Mouse (Mus musculus): Measurements from ENCODE around the gene Rps21. TPM values are rescaled to one million over a fixed set of nuclear protein-coding genes. Genes with fewer than 3 reads are reported as not detected.

The Rps21 gene
- total and polyA plus RNA-seq, 3 experiments: 653 to 2,791 (median 1,622) TPM

GRCm38 (mm10) chr2:180306009-180306408 lies 48.8 kb downstream of the Rps21 start:
- peaks cover 2% of the 10 kb centered on the region; the same call in 1 of the 2 replicates for H3K4me1 ChIP-seq (ENCODE audit: insufficient read depth, low read depth, low read length)
- DNase-seq (ENCODE audit: low spot score) (no peak), ATAC-seq (ENCODE audit: extremely low read depth, insufficient number of reproducible peaks, low FRiP score, poor library complexity, severe bottlenecking) (no peak)
- no peak for TF ChIP-seq TAL1 (conservative IDR thresholded peaks at IDR 0.05; ENCODE audit: low read depth, low read length)
- TF ChIP-seq GATA2 (IDR thresholded peaks at IDR 0.05; ENCODE audit: borderline replicate concordance, low read depth, low read length): no peak
- no peak for TF ChIP-seq GATA1 (IDR thresholded peaks at IDR 0.05; ENCODE audit: borderline replicate concordance, low read length)
- no peak for TF ChIP-seq POLR2AphosphoS5 (IDR thresholded peaks at IDR 0.05; ENCODE audit: insufficient replicate concordance, low read depth, low read length)
- no peak for TF ChIP-seq CTCF (IDR thresholded peaks at IDR 0.05; ENCODE audit: low read depth, low read length)
- H3K9me3 ChIP-seq (replicated peaks): no peaks in the 10 kb centered on the region
- H3K36me3 ChIP-seq (replicated peaks): no peaks in the 10 kb centered on the region
- peaks cover 5% of the 10 kb centered on the region; the same call in 1 of the 2 replicates for H3K27me3 ChIP-seq (ENCODE audit: insufficient read depth, low read length)
- no peak overlapping the region for H3K4me3 ChIP-seq (ENCODE audit: low read depth, low read length)

GRCm38 (mm10) chr2:180306423-180307168 lies 49.4 kb downstream of the Rps21 start:
- Histone ChIP-seq H3K4me1 (ENCODE audit: insufficient read depth, low read depth, low read length) (peaks cover 2% of the 10 kb centered on the region; the same call in 1 of the 2 replicates), H3K27me3 (ENCODE audit: insufficient read depth, low read length) (peaks cover 5% of the 10 kb centered on the region; the same call in 1 of the 2 replicates), H3K36me3 (replicated peaks) (no peaks in the 10 kb centered on the region), H3K4me3 (ENCODE audit: low read depth, low read length) (no peak overlapping the region), H3K9me3 (replicated peaks) (no peaks in the 10 kb centered on the region)
- TF ChIP-seq POLR2AphosphoS5 (IDR thresholded peaks at IDR 0.05; ENCODE audit: insufficient replicate concordance, low read depth, low read length) (no peak), GATA2 (IDR thresholded peaks at IDR 0.05; ENCODE audit: borderline replicate concordance, low read depth, low read length) (no peak), TAL1 (conservative IDR thresholded peaks at IDR 0.05; ENCODE audit: low read depth, low read length) (no peak), GATA1 (IDR thresholded peaks at IDR 0.05; ENCODE audit: borderline replicate concordance, low read length) (no peak), CTCF (IDR thresholded peaks at IDR 0.05; ENCODE audit: low read depth, low read length) (no peak)
- DNase-seq (ENCODE audit: low spot score): no peak
- no peak for ATAC-seq (ENCODE audit: extremely low read depth, insufficient number of reproducible peaks, low FRiP score, poor library complexity, severe bottlenecking)

- TF ChIP-seq GATA2 (IDR thresholded peaks at IDR 0.05; ENCODE audit: borderline replicate concordance, low read depth, low read length) (no peak), TAL1 (conservative IDR thresholded peaks at IDR 0.05; ENCODE audit: low read depth, low read length) (no peak), GATA1 (IDR thresholded peaks at IDR 0.05; ENCODE audit: borderline replicate concordance, low read length) (no peak), CTCF (IDR thresholded peaks at IDR 0.05; ENCODE audit: low read depth, low read length) (no peak), POLR2AphosphoS5 (IDR thresholded peaks at IDR 0.05; ENCODE audit: insufficient replicate concordance, low read depth, low read length) (no peak)
- ATAC-seq (ENCODE audit: extremely low read depth, insufficient number of reproducible peaks, low FRiP score, poor library complexity, severe bottlenecking) (no peak), DNase-seq (ENCODE audit: low spot score) (no peak)
- peaks cover 2% of the 10 kb centered on the region; the same call in 1 of the 2 replicates for H3K4me1 ChIP-seq (ENCODE audit: insufficient read depth, low read depth, low read length)
- H3K27me3 ChIP-seq (ENCODE audit: insufficient read depth, low read length): peaks cover 5% of the 10 kb centered on the region; the same call in 1 of the 2 replicates
- H3K36me3 ChIP-seq (replicated peaks): no peaks in the 10 kb centered on the region
- no peak overlapping the region for H3K4me3 ChIP-seq (ENCODE audit: low read depth, low read length)
- H3K9me3 ChIP-seq (replicated peaks): no peaks in the 10 kb centered on the region
Measured at GRCm38 (mm10) chr2:180307680-180308079, 50.5 kb downstream of the Rps21 start.

Other genes with a start within 250 kb of the Rps21 start
- gene Lsm14b, start 232.4 kb upstream of the Rps21 start, total RNA-seq (2014; fragmentation: Nextera tagmentation): 19.9 and 27.5 TPM in 2 replicates
- gene Lsm14b, start 232.4 kb upstream of the Rps21 start, total RNA-seq (2017): 39.2 and 41.1 TPM in 2 replicates
- gene Lsm14b, start 232.4 kb upstream of the Rps21 start, polyA plus RNA-seq (2012): 44.4 and 57.6 TPM in 2 replicates
- 144 and 148 TPM in 2 replicates for gene Psma7, start 214.9 kb upstream of the Rps21 start, total RNA-seq (2014; fragmentation: Nextera tagmentation)
- 305 TPM in 2 replicates for gene Psma7, start 214.9 kb upstream of the Rps21 start, total RNA-seq (2017)
- gene Psma7, start 214.9 kb upstream of the Rps21 start, polyA plus RNA-seq (2012): 81.2 and 94.1 TPM in 2 replicates
- gene Ss18l1, start 214.9 kb upstream of the Rps21 start, total RNA-seq (2014; fragmentation: Nextera tagmentation): 3.7 and 4.3 TPM in 2 replicates
- 3.9 and 4.2 TPM in 2 replicates for gene Ss18l1, start 214.9 kb upstream of the Rps21 start, total RNA-seq (2017)
- 2.4 and 2.5 TPM in 2 replicates for gene Ss18l1, start 214.9 kb upstream of the Rps21 start, polyA plus RNA-seq (2012)
- gene Mtg2, start 186.8 kb upstream of the Rps21 start, total RNA-seq (2014; fragmentation: Nextera tagmentation): 11.0 and 12.3 TPM in 2 replicates
- 21.7 and 24.8 TPM in 2 replicates for gene Mtg2, start 186.8 kb upstream of the Rps21 start, total RNA-seq (2017)
- 12.9 and 14.8 TPM in 2 replicates for gene Mtg2, start 186.8 kb upstream of the Rps21 start, polyA plus RNA-seq (2012)
- gene Hrh3, start 152.9 kb upstream of the Rps21 start, total RNA-seq (2014; fragmentation: Nextera tagmentation): not detected in 2 replicates
- 0.11 TPM in 1 of 2 replicates, not detected in the other for gene Hrh3, start 152.9 kb upstream of the Rps21 start, total RNA-seq (2017)
- gene Hrh3, start 152.9 kb upstream of the Rps21 start, polyA plus RNA-seq (2012): not detected in 2 replicates
- gene Osbpl2, start 138.1 kb upstream of the Rps21 start, total RNA-seq (2014; fragmentation: Nextera tagmentation): 20.9 and 25.6 TPM in 2 replicates
- gene Osbpl2, start 138.1 kb upstream of the Rps21 start, total RNA-seq (2017): 24.5 and 25.0 TPM in 2 replicates
- 16.3 and 22.0 TPM in 2 replicates for gene Osbpl2, start 138.1 kb upstream of the Rps21 start, polyA plus RNA-seq (2012)
- gene Adrm1, start 85.9 kb upstream of the Rps21 start, total RNA-seq (2014; fragmentation: Nextera tagmentation): 140 and 155 TPM in 2 replicates
- 66.4 and 74.4 TPM in 2 replicates for gene Adrm1, start 85.9 kb upstream of the Rps21 start, total RNA-seq (2017)
- gene Adrm1, start 85.9 kb upstream of the Rps21 start, polyA plus RNA-seq (2012): 554 and 822 TPM in 2 replicates
- 65.1 and 99.6 TPM in 2 replicates for gene Lama5, start 31.5 kb upstream of the Rps21 start, total RNA-seq (2014; fragmentation: Nextera tagmentation)
- 25.4 and 25.5 TPM in 2 replicates for gene Lama5, start 31.5 kb upstream of the Rps21 start, total RNA-seq (2017)
- gene Lama5, start 31.5 kb upstream of the Rps21 start, polyA plus RNA-seq (2012): 64.8 and 69.2 TPM in 2 replicates
- gene Cables2, start 16.1 kb downstream of the Rps21 start, total RNA-seq (2014; fragmentation: Nextera tagmentation): 8.7 and 12.1 TPM in 2 replicates
- 9.7 and 10.9 TPM in 2 replicates for gene Cables2, start 16.1 kb downstream of the Rps21 start, total RNA-seq (2017)
- 14.5 and 23.6 TPM in 2 replicates for gene Cables2, start 16.1 kb downstream of the Rps21 start, polyA plus RNA-seq (2012)
- not detected in 2 replicates for gene Rbbp8nl, start 32.5 kb downstream of the Rps21 start, total RNA-seq (2014; fragmentation: Nextera tagmentation)
- gene Rbbp8nl, start 32.5 kb downstream of the Rps21 start, total RNA-seq (2017): 0.11 TPM in 1 of 2 replicates, not detected in the other
- gene Rbbp8nl, start 32.5 kb downstream of the Rps21 start, polyA plus RNA-seq (2012): not detected in 2 replicates
- not detected in 2 replicates for gene Gata5, start 77.3 kb downstream of the Rps21 start, total RNA-seq (2014; fragmentation: Nextera tagmentation)
- gene Gata5, start 77.3 kb downstream of the Rps21 start, total RNA-seq (2017): 0.11 TPM in 1 of 2 replicates, not detected in the other
- not detected in 2 replicates for gene Gata5, start 77.3 kb downstream of the Rps21 start, polyA plus RNA-seq (2012)
- not detected in 2 replicates for gene Slco4a1, start 198.9 kb downstream of the Rps21 start, total RNA-seq (2014; fragmentation: Nextera tagmentation)
- 0.11 TPM in 1 of 2 replicates, not detected in the other for gene Slco4a1, start 198.9 kb downstream of the Rps21 start, total RNA-seq (2017)
- not detected in 2 replicates for gene Slco4a1, start 198.9 kb downstream of the Rps21 start, polyA plus RNA-seq (2012)
- not detected in 2 replicates for gene Ntsr1, start 242.6 kb downstream of the Rps21 start, total RNA-seq (2014; fragmentation: Nextera tagmentation)
- 0.05 TPM in 1 of 2 replicates, not detected in the other for gene Ntsr1, start 242.6 kb downstream of the Rps21 start, total RNA-seq (2017)
- gene Ntsr1, start 242.6 kb downstream of the Rps21 start, polyA plus RNA-seq (2012): not detected in 2 replicates